Mouse (Mus musculus) embryonic facial prominence, embryonic 15.5 days (tissue): ENCODE measurements around the gene 4931422A03Rik. TPM values are rescaled to one million over a fixed set of nuclear protein-coding genes. Genes with fewer than 3 reads are reported as not detected.

ENCODE experiments used
- polyA plus RNA-seq: library from polyadenylated mRNA; unstranded; fragments of >200 nt; fragmentation: Nextera tagmentation; extraction: Ambion mirVana; gene quantifications from 2 replicates; pipeline ENCODE4 v1.2.1, GENCODE M21; 2015

4931422A03Rik gene
- polyA plus RNA-seq, 1 experiment from 2014 or later: 2.7 TPM

Other genes with a start within 250 kb of the 4931422A03Rik start
- 245 and 248 TPM in 2 replicates for gene Caprin1, start 230.7 kb downstream of the 4931422A03Rik start, polyA plus RNA-seq
- 18.6 and 20.8 TPM in 2 replicates for gene Lmo2, start 70.4 kb downstream of the 4931422A03Rik start, polyA plus RNA-seq
- 51.3 and 53.8 TPM in 2 replicates for gene Fbxo3, start 640 bp downstream of the 4931422A03Rik start, polyA plus RNA-seq
- gene Gm10912, start 37.5 kb upstream of the 4931422A03Rik start, polyA plus RNA-seq: 0.09 TPM in 1 of 2 replicates, not detected in the other
- not detected in 2 replicates for gene Gm10799, start 40.2 kb upstream of the 4931422A03Rik start, polyA plus RNA-seq
- gene Cd59b, start 41.5 kb upstream of the 4931422A03Rik start, polyA plus RNA-seq: 5.5 and 6.1 TPM in 2 replicates
- 23.6 and 27.4 TPM in 2 replicates for gene Cd59a, start 67.4 kb upstream of the 4931422A03Rik start, polyA plus RNA-seq
- 0.21 TPM in 1 of 2 replicates, not detected in the other for gene A930018P22Rik, start 94.4 kb upstream of the 4931422A03Rik start, polyA plus RNA-seq